In the genomic region with DNA sequence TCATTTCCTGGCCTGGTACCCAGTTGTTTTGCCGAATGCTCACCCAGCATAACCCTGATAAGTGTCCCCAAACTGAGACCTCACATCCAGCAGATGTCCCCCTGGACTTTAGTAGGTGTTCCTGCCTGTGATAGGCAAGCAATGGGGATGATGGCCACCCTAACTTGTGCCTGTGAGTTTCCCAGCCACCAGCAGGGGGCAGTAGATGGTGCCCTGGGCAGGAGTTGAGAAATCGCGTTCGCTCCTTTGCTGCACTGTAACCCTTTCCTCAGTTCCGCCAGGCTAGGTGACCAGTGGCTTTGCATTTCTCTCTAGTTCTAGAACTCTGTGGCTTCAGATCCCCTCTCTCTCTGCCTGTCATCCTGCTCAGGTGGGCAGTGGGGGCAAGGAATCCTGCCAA, we compare ENCODE assay signal across 8 mouse cellular contexts.
DNase-seq lines count a peak whose midpoint lies in the region; ATAC-seq lines count a peak whose summit lies in the region.

No protein-coding gene starts in this region.

- WGBS in forebrain, embryonic 11.5 days = 7% methylated on average over 5 of the region's 5 CpGs
- 15% methylated on average over 5 of the region's 5 CpGs for WGBS in forebrain, embryonic 12.5 days
- 28% methylated on average over 5 of the region's 5 CpGs for WGBS in midbrain, embryonic 11.5 days
- 13% methylated on average over 5 of the region's 5 CpGs for WGBS in midbrain, embryonic 15.5 days
- 18% methylated on average over 5 of the region's 5 CpGs for WGBS in limb, embryonic 11.5 days

- H3K9me3 ChIP-seq in forebrain, embryonic 11.5 days (ENCODE audit: control insufficient read depth, low read length) = no peaks in the 10 kb centered on the region
- no peaks in the 10 kb centered on the region for H3K9me3 ChIP-seq in forebrain, embryonic 12.5 days
- H3K9me3 ChIP-seq in midbrain, embryonic 11.5 days (ENCODE audit: control insufficient read depth, low read length) = no peaks in the 10 kb centered on the region
- H3K9me3 ChIP-seq in midbrain, embryonic 15.5 days = no peaks in the 10 kb centered on the region
- no peaks in the 10 kb centered on the region for H3K9me3 ChIP-seq in limb, embryonic 11.5 days (ENCODE audit: control insufficient read depth, low read length)

- ATAC-seq in forebrain, embryonic 11.5 days (replicated peaks; ENCODE audit: low FRiP score) = no peak
- ATAC-seq in forebrain, embryonic 12.5 days (ENCODE audit: low FRiP score) = no peak
- ATAC-seq in midbrain, embryonic 11.5 days (ENCODE audit: low FRiP score) = no peak; the same call in 1 of the 2 replicates
- no peak for ATAC-seq in midbrain, embryonic 15.5 days (replicated peaks)
- ATAC-seq in limb, embryonic 11.5 days (ENCODE audit: insufficient number of reproducible peaks, low FRiP score, low TSS enrichment, low read depth) = no peak
- no peak for ATAC-seq in erythroblast, adult 5-6 weeks (replicated peaks; ENCODE audit: low FRiP score, poor library complexity, severe bottlenecking)

- 0 out of 2 replicates have a peak, but pooled peaks cover 2% of the 10 kb centered on the region for H3K4me1 ChIP-seq in forebrain, embryonic 11.5 days (replicated peaks; ENCODE audit: control insufficient read depth, insufficient read depth, low read length)
- peaks cover 37% of the 10 kb centered on the region for H3K4me1 ChIP-seq in forebrain, embryonic 12.5 days
- H3K4me1 ChIP-seq in midbrain, embryonic 11.5 days (ENCODE audit: control insufficient read depth, insufficient read depth, low read length) = peaks cover 16% of the 10 kb centered on the region
- peaks cover 35% of the 10 kb centered on the region for H3K4me1 ChIP-seq in midbrain, embryonic 15.5 days
- no peaks in the 10 kb centered on the region for H3K4me1 ChIP-seq in limb, embryonic 11.5 days (ENCODE audit: control insufficient read depth, insufficient read depth, low read length)

- no peaks in the 10 kb centered on the region; the same call in 1 of the 2 replicates for H3K27me3 ChIP-seq in forebrain, embryonic 11.5 days (ENCODE audit: control insufficient read depth, insufficient read depth, low read length)
- peaks cover 70% of the 10 kb centered on the region for H3K27me3 ChIP-seq in forebrain, embryonic 12.5 days
- H3K27me3 ChIP-seq in midbrain, embryonic 11.5 days (ENCODE audit: control insufficient read depth, insufficient read depth, low read length) = peaks cover 8% of the 10 kb centered on the region; the same call in 1 of the 2 replicates
- H3K27me3 ChIP-seq in midbrain, embryonic 15.5 days (replicated peaks) = 0 out of 2 replicates have a peak, but pooled peaks cover 7% of the 10 kb centered on the region
- H3K27me3 ChIP-seq in limb, embryonic 11.5 days (ENCODE audit: control insufficient read depth, insufficient read depth, low read length) = no peaks in the 10 kb centered on the region; the same call in 1 of the 2 replicates

- H3K36me3 ChIP-seq in forebrain, embryonic 11.5 days (ENCODE audit: control insufficient read depth, insufficient read depth, low read length) = no peaks in the 10 kb centered on the region
- no peaks in the 10 kb centered on the region for H3K36me3 ChIP-seq in forebrain, embryonic 12.5 days (replicated peaks)
- no peaks in the 10 kb centered on the region for H3K36me3 ChIP-seq in midbrain, embryonic 11.5 days (ENCODE audit: control insufficient read depth, insufficient read depth, low read length)
- no peaks in the 10 kb centered on the region for H3K36me3 ChIP-seq in midbrain, embryonic 15.5 days (replicated peaks)
- H3K36me3 ChIP-seq in limb, embryonic 11.5 days (ENCODE audit: control insufficient read depth, insufficient read depth, low read length) = no peaks in the 10 kb centered on the region

- DNase-seq in forebrain, embryonic 11.5 days (ENCODE audit: low spot score) = peak; percentile 85
- peak; percentile 90 for DNase-seq in midbrain, embryonic 11.5 days (ENCODE audit: low spot score, missing footprints)
- peak; percentile 8 for DNase-seq in cerebellum, adult 9-11 months
- DNase-seq in limb, embryonic 11.5 days (ENCODE audit: low spot score) = peak; percentile 75
- peak; percentile 29 for DNase-seq in retina, postnatal 7 days (ENCODE audit: low read depth, low spot score)

- no peak overlapping the region for H3K9ac ChIP-seq in forebrain, embryonic 11.5 days (ENCODE audit: low read length)
- H3K9ac ChIP-seq in forebrain, embryonic 12.5 days = no peak overlapping the region
- H3K9ac ChIP-seq in midbrain, embryonic 11.5 days (ENCODE audit: low read length) = no peak overlapping the region
- no peak overlapping the region for H3K9ac ChIP-seq in midbrain, embryonic 15.5 days
- no peak overlapping the region for H3K9ac ChIP-seq in limb, embryonic 11.5 days (ENCODE audit: low read length)

- H3K27ac ChIP-seq in forebrain, embryonic 11.5 days (ENCODE audit: low read depth, low read length) = no peak overlapping the region
- H3K27ac ChIP-seq in forebrain, embryonic 12.5 days = no peak overlapping the region
- no peak overlapping the region for H3K27ac ChIP-seq in midbrain, embryonic 11.5 days (ENCODE audit: low read depth, low read length)
- no peak overlapping the region for H3K27ac ChIP-seq in midbrain, embryonic 15.5 days
- no peak overlapping the region for H3K27ac ChIP-seq in limb, embryonic 11.5 days (replicated peaks; ENCODE audit: low read depth, low read length)

- H3K4me3 ChIP-seq in forebrain, embryonic 11.5 days (ENCODE audit: low read depth, low read length) = no peak overlapping the region
- no peak overlapping the region for H3K4me3 ChIP-seq in forebrain, embryonic 12.5 days (replicated peaks)
- no peak overlapping the region for H3K4me3 ChIP-seq in midbrain, embryonic 11.5 days (ENCODE audit: low read depth, low read length)
- H3K4me3 ChIP-seq in midbrain, embryonic 15.5 days = no peak overlapping the region
- no peak overlapping the region for H3K4me3 ChIP-seq in limb, embryonic 11.5 days (ENCODE audit: low read depth, low read length)

- H3K4me2 ChIP-seq in forebrain, embryonic 11.5 days (ENCODE audit: low read depth, low read length, severe bottlenecking) = no peak overlapping the region
- H3K4me2 ChIP-seq in forebrain, embryonic 12.5 days = no peak overlapping the region
- H3K4me2 ChIP-seq in midbrain, embryonic 11.5 days = no peak overlapping the region
- no peak overlapping the region for H3K4me2 ChIP-seq in midbrain, embryonic 15.5 days
- no peak overlapping the region for H3K4me2 ChIP-seq in limb, embryonic 11.5 days (ENCODE audit: low read depth, severe bottlenecking)

Comparison
In these comparisons a context has a peak if more than half of its experiments do, and no peak if none do; other contexts are left out.
1. DNase-seq: peak in every context shown above with its lines; median percentile 90 in midbrain, embryonic 11.5 days; 85 in forebrain, embryonic 11.5 days; 75 in limb, embryonic 11.5 days; 29 in retina, postnatal 7 days; 8 in cerebellum, adult 9-11 months.